Mouse (Mus musculus) CD4-positive, CD25-positive, alpha-beta regulatory T cell, adult 2 months (primary cell): ENCODE results near the gene Gas7.

Source experiments
- DNase-seq: peaks from one replicate; pipeline ENCODE4 v3.0.0-alpha.2; 2012; ENCODE audit warnings: low read depth, low spot score

Gas7 gene

DNA sequence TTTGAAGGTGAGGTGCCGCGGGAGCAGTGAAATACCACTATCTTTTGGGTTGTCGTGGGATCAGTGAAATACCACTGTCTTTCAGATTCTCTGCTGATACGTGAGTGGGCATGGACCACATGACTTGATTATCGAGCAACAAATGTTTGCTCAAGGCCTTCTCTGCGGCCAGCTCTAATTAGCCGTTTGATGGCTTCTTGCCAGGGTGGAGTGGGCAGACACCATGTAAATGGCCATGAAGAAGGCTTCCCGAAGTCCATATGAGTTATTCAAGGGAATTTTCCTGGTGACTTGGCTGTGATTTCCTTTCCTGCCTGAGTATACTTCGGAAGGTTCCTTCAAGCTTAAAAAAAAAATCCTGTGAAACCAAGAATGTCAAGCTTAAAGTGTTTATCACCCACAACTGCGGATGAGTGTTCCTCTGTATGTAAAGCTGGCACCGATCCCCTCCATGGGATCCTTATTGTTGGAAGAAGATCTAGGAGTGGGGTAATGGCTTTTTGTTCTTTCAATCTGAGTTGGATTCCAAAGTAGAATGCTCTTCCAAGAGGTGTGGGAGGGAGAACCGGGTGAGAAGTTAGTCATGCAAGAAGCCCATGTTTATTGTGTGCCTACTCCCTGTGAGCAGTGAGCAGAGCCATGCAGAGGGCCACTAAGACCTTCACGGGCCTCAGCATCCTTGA is 161.5 kb downstream of the Gas7 start:
- DNase-seq: no peak

DNA sequence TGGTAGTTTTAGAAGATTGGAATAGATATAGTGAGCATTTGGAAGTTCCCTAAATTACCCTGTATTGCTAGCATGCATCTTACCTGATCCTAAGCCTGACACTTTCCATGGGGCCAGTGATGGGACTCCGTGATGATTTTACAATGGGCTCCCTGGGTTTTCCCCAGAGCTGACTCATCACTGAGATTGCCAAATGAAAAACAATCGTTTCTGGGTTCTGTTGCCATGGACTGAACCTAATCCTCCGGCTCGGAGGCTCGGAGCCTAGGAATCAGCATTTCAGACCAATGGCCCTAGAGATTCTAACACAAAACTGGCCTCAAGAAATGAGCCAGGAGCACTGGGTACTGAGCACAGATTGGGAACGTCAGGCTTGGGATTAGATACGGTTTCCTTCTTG is 167.1 kb downstream of the Gas7 start:
- no peak for DNase-seq

DNA sequence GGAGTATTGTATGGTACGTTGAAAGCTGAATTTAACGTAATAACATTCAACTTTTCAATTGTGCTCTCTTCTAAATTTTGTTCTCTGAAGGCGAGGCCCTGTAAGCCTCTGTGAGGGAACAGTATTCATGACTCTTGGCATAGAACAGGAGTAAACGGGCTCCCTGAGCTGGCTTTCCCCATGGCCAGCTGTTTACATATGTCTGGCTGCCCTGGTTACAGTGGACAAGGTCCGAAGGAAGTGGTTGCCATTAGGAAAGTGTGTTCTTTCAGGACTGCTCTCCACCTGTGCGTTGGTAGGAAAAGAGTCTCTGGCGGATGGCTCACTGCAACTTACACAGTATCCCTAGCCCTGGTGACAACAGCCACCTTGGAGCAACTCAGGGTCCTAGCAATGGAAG is 171.9 kb downstream of the Gas7 start:
- DNase-seq: no peak

DNA sequence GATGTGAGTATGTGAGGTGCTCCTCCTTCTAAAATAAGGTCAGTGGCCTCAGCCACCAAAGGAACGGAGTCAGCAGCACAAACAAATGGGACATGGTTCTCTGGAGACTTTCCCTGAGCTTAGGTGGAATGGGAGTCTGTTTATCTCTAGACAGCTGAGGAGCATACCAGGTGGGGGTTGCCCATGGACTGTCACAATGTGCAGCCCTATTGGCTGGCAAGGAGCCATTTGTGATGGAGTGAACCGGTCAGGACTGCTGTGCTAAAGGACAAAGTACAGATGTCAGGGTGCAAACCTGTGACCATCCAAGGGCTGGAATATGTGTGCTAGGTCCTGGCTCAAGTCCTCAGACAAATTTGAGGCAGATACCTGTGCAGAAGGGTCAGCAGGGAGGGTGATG is 173.3 kb downstream of the Gas7 start:
- DNase-seq: no peak

DNA sequence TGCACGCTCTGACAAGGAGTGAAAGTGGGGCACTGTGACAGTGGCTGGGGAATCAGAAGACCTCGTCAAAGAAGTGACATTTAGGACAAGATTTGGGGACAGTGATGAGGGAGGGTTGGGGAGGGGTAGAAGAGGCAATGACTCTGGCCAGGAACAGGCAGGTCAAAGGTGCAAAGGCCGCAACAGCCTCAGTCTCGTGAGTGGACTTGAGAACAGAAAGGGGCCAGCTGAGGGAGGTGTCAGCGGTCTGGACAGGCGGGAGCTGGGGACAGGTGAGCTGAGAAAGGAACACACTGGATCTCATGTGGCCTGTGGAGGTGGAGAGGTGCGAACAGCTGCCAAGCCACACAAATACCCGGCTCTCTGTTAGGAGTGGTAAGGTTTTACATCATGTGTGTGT is 177.7 kb downstream of the Gas7 start:
- DNase-seq: no peak

DNA sequence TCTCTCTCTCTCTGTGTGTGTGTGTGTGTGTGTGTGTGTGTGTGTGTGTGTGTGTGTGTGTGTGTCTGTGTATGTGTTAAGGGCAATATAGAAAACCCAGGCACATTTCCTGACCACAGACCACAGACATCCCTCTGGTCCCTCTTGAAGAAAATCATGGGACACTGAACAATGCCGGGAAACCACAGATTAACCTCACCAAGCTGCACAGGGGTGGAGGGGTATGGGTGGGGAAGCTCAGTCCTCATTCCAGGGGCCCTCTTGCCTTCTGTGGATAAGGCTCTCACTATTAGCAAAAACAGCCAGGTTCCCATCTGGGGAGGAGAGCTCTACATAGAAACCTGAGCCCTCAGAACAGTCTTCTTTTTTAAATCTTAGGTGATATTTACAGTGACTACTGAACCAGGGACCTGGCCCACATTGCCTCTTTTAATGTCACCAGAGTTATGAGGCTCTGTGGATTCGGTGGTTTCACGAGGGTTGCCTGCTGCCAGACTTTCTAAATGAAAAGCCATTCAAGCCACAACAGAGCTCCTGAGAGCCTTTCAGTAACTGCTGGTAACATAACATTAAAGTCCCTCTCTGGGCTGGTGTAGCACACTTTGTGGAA is 178.5 kb downstream of the Gas7 start:
- DNase-seq: no peak

DNA sequence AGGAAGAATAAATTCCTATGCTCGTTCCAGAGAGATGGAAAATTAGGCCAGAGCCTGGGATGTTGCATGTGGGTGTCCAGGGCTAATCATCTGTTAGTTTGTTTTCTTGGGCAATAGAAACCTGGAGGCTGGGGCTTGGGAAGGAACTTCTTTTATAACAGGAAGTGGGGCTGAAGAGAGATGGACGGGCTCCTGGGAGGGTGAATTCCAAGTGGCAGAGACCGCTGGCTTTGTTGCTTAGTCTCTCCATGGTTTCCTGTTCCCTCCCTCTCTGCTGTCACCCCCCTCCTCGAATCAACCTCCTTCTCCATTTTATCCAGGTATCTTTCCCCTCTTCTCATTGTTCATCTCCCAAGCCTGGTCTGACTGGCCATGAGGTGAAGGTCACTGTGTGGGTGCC is 181.0 kb downstream of the Gas7 start:
- no peak for DNase-seq

DNA sequence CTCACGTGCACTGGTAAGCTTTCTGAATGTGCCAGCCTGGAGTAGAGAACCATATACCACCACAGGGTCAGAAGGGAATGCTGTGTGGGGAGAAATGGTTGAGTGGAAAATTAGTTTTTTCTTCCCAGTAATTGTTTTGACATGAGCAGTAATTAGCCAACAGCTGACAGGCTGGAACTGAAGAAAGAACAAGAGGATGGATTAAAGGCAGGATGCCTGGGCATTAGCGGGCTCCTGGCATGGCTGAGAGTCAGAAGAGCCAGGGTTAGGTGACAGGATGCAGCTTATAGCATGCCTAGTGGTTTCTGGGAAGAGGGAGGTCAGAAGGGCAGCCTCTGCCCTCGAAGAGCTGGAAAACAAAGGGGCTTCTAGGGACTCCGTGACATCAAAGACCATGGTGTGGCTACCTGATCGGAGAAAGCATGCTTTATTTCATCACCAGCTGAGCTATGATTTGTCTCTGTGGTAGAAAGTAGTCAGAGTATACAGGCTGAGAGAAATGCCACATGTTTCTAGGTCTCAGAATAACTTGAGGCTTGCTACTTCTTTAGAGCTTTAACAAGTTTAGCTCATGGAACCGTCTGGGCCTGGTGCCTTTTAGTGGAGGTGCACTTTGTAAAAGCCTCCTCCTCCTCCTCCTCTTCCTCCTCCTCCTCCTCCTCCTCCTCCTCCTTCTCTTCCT is 181.8 kb downstream of the Gas7 start:
- no peak for DNase-seq

DNA sequence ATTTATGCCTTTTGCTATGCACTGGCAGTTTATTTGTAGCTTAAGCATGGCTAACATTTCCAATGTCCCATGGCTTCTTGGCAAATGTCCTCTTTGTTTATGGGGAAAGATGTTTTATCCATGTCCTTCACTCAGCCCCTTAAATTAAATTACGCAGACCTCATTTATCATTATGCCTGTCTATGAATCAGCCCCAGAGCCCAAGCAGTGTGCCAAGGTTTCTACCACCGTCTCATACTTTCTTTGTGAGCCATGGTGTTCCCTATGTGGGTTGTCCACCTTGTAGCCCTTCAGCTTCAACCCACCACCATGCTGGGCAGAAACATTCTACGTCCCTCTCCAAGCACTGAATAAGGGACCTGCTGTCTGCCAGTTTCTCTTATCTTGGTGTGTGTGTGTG is 183.2 kb downstream of the Gas7 start:
- no peak for DNase-seq

DNA sequence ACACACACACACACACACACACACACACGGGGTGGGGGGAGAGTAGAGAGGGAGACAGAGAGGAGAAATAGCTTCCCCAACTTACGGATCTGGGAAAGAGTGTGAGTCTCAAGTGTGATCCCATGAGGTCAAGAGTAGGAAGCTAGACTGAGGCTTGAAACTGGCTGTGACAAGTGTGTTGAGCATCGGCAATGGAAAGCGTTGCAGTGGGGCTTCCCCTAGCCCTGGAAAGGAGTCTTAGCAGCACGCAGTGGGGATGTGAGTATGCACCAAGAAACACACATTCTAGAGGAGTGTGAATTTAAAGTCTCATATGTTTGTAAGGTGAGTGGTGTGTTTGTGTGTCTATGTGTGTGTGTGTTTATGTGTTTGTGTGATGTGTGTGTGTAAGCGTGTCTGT is 185.1 kb downstream of the Gas7 start:
- no peak for DNase-seq

DNA sequence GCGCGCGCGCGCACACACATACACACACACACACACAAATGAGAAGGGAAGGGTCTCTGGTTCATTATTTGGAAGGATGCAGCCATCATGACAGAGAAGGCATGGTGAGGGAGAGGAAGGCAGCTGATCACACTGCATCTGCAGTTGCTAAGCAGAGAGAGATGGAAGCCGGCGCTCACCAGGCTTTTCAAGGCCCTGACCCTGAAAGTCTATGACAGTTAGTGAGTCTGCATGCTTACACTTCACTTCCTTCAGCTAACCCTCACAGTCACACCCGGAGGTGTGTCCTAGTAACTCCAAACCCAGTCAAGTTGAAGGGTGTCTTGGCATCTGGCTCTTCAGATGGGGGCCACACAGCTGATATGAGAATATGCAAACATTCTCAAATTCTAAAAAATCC is 187.2 kb downstream of the Gas7 start:
- DNase-seq: no peak

DNA sequence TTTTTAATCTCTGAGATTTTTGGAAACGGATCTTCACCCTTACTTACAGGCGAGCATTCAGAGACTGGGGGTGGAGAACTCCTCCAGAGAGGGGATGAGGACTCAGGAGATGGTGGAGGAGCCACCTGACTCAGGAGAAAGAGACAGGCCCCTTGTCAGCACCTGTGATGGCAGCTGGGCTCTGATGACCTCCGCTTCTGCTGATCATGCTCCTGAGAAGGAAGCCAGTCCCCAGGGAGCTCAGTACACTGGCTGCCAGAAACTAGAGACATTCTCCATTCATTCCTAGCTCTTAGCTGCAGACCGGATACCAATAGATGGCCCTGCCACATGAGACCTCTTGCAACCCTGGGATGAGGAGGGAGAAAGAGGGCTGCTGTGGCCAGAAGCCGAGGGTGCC is 187.6 kb downstream of the Gas7 start:
- no peak for DNase-seq

DNA sequence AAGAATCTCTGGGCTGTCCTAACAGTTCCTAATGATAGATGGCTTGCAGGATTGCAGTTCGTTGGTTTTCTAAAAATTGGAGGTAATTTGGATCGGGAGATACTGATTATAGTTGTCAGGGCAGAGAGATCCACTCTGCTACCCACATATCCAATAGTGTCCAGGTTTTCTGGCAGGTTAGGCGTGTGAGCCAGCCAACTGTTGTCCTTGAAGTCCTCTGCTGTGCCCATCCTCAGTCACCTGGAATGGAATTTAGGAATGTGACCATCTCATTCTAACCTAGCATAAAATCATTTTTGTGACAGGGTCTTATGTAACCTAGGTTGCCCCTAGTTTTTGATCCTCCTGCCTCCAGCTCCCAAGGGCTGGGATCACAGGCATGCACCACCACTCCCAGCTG is 188.2 kb downstream of the Gas7 start:
- no peak for DNase-seq

DNA sequence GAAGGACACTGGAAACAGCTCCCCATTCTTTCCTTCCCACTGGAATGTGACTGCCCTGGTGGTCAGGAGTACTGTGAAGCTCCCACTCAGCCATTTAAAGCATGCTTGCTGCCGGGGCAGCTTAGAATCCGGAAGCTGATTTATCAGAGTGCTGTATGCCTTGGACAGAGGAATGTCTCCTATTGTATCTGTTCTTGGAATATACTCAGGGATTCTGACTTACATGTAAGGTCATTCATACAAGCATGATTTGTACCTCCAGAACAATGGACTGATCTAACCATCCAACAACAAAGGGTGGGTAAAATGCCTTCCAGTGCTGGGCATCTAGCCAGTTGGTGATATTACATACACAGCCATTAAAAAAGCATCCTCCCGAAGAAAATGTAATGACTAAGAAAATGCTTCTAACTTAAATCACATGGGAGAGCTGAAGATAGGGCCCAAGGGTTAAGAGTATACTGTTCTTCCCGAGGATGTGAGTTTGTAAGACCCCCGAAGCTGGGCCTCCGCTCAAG is 189.5 kb downstream of the Gas7 start:
- DNase-seq: no peak

DNA sequence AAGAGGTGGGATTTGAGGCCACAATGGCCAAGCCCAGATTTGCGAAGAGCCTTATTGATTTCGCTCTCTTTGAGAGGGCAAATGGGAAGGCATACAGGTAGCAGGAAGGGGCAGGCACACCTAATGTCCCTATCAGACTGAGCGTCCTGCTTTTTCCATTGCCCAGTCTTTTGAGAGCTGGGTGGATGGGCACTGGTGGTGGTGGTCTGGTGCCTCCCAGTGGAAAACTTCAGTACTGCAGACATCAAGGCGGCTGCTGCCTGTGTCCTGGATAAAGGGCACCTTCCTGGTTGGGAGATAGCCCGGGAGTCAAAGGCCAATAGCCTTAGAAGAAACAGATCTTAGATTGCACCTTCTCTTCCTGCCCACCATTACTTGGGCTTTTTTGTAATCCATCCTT is 192.5 kb downstream of the Gas7 start:
- peak; percentile 31 for DNase-seq

DNA sequence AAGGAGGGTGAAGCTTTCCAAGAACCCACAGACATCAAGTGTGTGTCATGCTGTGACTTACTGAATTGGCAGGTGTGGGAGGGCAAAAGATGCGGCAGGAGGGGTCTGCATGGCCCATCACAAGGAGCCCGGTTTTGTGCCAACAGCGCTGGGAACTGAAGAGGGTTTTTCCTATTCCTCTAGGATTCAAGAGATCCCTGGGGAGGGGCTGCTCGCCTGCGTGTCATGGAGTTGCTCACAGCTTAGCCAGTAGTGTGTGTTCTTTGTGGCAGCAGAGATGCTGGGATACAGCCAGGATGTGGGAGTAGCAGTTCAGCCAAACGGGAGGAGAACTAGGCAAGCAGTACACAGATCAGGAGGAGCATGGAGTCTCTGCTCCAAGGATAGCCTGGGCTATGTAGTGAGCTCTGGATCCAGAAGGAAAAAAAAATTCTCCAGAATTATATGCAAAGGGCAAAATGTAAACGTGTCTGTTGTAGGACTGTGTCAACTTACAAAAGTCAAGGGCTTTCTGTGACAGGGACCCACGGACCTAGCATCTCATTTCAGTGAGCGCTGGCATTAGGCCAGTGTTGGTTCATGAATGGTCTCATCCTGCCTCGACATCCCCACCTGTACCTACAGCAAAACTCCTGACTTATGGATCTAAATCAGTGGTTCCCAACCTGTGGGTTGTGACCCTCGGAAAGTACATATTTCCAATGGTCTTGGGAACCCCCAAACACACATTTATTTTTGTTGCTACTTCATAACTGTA is 193.6 kb downstream of the Gas7 start:
- no peak for DNase-seq

DNA sequence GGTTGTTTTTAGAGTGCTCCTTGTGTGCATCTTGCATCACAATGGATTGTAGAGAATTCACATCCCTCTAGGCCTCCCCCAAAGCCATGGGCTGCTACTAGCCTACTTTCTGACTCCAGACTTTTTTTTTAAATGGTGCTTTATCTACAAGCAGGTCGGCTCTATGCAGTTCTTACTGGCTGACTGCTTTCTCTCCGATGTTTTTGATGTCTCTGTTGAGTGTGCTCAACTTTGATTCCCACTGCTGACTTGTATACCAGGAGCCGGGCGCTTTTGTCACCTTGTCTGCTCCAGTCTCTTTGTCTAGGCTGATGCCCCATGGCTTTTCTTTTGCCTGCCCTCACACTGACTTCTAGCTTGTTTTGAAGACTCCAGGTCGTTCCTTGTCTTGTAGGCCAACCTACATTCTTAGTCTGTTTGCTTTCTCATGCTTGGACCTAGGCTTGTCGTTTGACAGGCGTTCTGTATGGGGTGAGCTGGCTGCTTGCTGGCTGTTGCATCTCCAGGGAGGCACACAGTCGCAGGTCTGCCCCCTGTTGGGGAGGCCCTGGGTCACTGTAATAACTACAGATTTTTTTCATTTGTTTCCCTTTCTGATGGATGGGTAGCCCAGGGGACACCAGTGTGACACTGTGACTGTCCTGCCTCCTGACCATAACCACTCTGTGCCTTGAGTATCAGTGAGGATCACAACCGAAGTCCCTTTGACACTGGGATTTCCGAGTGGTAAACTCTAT is 194.9 kb downstream of the Gas7 start:
- DNase-seq: no peak

DNA sequence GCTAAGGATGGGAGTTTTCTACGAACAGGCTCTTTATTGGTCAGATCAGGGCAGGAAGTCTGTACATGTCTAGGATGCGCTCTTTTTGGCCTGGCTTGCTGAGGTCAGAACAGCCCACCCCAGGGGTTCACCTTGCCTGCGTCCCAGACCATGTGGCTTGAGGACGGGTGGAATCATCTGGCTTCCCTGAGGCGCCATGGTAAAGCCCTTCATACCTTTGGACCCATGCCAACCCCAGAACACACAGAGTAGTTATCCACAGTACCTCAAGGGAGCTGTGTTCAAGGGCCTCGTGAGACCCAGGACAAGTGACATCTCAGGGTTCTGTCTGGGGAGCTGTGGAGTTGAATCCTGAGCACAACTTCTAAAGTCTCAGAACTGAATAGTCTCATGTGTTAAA is 196.5 kb downstream of the Gas7 start:
- no peak for DNase-seq

DNA sequence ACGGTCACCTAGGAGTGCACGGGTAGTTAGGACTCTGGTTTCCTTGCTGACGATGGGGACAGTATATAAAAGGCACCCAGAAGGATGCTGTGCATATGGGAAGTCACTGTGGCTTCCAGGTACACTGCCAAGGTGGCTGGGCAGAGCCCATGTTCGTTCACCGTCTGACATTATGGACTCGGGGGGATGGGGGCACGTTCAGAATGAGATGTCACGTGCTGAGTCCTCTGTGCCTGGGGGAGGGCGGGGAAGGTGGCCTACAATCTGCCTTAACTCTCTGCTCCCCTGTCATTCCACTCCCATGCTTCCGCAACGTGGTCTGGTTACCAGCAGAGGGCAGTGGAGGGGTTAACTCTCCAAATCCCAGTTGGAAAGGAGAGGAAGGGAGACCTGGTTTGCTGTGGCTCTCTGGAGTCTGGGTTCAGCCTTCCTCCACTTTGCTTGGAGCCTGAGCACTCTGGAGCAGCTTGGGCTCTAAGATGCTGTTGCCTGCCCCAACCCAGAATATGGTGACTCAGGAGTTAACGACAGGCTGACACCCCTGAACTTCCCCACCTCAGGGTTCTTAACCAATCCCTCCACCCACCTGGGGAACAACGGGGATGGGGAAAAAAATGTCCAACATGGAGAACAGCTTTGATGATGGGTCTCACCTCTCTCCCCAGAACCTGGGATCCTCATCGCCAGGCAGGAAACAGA is 197.1 kb downstream of the Gas7 start:
- DNase-seq: no peak

DNA sequence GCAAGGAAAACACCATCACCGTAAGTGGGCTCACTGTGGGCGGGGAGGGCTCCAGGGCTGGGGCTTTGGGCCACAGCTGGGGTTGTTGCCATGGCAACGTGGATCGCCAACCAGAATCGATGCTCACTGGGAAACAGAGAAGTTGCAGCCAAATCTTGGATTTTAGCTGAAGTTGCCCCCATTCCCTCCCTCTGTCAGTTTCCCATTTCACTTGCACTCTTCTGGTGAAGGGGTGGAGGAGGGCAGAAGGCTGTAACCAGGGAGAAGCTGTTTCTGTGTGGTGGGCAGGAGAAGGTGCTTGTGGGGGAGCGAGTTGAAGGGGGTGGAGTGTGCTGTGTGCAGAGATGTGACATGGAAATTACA is 197.6 kb downstream of the Gas7 start:
- DNase-seq: no peak

DNA sequence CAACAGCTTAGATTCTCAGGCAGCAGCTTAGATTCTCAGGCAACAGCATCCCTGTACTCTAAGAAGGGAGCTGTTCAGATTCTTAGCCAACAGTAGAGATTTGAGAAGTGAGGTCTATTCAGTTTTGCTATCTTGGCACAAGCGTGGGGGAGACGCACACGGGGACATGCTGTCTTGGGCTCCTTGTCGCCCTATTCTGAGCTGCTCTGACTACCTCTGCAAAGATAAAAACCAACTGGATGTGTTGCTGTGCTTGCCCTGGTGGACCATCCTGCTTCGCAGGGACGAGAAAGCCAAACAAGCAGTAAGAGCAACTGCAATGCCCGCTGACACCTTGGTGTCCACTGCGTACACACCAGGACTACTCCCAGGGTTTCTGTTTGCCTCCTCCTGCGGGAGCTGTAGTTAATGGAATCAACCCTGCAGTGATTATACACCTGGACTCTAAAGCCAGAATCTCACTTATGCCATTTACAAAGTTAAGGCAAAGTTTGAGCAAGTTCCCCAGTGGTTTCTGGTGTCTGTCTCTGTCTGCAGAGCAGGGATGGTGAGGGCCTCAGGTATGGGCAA is 198.4 kb downstream of the Gas7 start:
- no peak for DNase-seq
